Mouse (Mus musculus): ENCODE measurements around the gene Igfbp2. TPM values are rescaled to one million over a fixed set of nuclear protein-coding genes. Genes with fewer than 3 reads are reported as not detected.

Igfbp2 gene
- total RNA-seq, 2 experiments from 2014 or later: 71.2 to 74.0 TPM

- no peak for TF ChIP-seq CTCF (IDR thresholded peaks at IDR 0.05)
- no peak for DNase-seq (ENCODE audit: extremely low spot score in 1 of 2, low spot score in 2 of 2)
- Histone ChIP-seq H3K27ac (no peak overlapping the region), H3K4me3 (no peak overlapping the region)
- intact Hi-C loops (cut with DNase I): no loop called here
These were observed 20.3 kb upstream of the Igfbp2 start for GRCm38 (mm10) chr1:72804031-72804430.

DNA sequence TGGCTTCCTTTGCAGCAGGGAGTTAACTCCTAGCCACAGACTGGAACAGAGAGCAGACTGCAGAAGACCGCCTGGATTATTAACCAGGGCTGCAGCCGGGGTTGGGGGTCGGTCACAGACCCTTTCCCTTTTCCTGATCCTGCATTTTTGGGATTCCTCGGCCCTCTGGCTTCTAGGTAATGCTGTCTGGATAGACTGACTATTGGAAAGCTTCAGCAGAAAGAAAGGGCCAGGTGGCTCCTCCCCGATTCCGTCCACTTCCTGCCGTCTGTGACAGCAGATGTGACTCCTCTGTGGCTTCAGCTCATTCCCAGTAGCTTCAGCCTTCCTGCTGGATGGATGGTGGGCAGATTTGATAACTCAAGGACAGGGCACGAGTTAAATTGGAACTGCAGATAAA is 19.3 kb upstream of the Igfbp2 start:
- TF ChIP-seq CTCF (IDR thresholded peaks at IDR 0.05): no peak
- Histone ChIP-seq H3K4me3 (no peak overlapping the region), H3K27ac (no peak overlapping the region)
- no peak for DNase-seq (ENCODE audit: extremely low spot score in 1 of 2, low spot score in 2 of 2)
- intact Hi-C loops (cut with DNase I): no loop called here

DNA sequence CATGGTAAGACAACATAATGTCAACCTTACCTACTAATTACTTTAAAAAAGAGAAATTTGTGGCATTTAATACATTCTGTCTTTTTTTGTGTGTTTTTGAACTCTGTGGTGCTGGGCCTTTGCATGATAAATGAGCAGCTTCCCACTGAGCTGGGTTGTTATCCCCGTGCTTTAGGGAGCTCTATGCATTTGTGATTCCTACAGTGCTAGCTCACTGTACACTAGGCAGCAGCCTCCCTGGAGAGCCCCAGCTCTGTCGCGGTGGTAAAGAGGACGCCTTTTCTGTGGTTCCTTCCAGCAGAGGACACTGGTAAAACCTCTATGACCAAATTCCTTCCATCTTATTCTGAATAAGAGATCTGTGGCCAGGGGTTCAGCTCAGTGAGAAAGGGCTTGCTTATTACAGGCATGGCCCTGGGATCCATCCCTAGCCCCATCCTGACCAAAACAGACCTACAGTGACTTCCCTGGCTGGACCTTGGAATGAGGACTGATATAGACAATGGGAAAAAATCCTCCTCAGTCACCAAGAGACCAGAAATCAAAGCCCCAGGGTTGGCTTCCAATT is 18.7 kb upstream of the Igfbp2 start:
- TF ChIP-seq CTCF (IDR thresholded peaks at IDR 0.05): no peak
- DNase-seq (ENCODE audit: extremely low spot score in 1 of 2, low spot score in 2 of 2): no peak
- intact Hi-C loops (cut with DNase I): no loop called here
- Histone ChIP-seq H3K27ac (no peak overlapping the region), H3K4me3 (no peak overlapping the region)

DNA sequence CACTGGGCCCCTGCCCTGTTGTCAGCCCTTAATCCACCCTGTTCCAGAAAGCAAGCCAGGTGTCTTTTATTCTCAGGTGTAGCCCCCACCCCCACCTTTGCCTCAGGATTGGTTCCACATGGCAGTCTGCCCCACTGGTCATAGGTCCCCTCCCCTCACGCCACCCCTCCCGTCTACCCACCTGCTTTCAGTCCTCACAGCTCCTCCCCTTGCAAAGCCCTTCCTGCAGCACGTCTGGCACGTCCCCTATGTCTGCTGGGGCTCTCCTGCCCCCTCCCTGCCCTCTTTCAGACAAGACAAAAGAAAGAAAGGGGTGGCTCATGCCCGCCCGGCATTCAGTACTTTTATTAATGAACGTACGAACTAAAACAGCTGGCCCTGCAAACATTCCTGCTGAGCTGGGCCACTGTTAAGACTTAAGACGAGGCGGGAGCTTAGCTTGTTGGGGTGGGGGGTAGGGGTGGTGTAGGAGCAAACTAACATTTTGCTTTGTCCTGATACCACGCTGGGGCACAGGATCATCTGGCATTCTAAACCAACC is 18.2 kb upstream of the Igfbp2 start:
- no peak for TF ChIP-seq CTCF (IDR thresholded peaks at IDR 0.05)
- intact Hi-C loops (cut with DNase I): no loop called here
- H3K4me3 ChIP-seq: no peak overlapping the region
- no peak overlapping the region for H3K27ac ChIP-seq
- DNase-seq (ENCODE audit: extremely low spot score in 1 of 2, low spot score in 2 of 2): no peak

- no peak for TF ChIP-seq CTCF (IDR thresholded peaks at IDR 0.05)
- intact Hi-C loops (cut with DNase I): no loop called here
- no peak overlapping the region for H3K4me3 ChIP-seq
- DNase-seq (ENCODE audit: extremely low spot score in 1 of 2, low spot score in 2 of 2): no peak
- H3K27ac ChIP-seq: no peak overlapping the region
These were observed 15.0 kb upstream of the Igfbp2 start for GRCm38 (mm10) chr1:72809304-72809703.

GRCm38 (mm10) chr1:72809951-72810675 is 14.2 kb upstream of the Igfbp2 start:
- no peak for TF ChIP-seq CTCF (IDR thresholded peaks at IDR 0.05)
- Histone ChIP-seq H3K4me3 (no peak overlapping the region), H3K27ac (no peak overlapping the region)
- intact Hi-C loops (cut with DNase I): no loop called here
- DNase-seq (ENCODE audit: extremely low spot score in 1 of 2, low spot score in 2 of 2): peak; percentile 41 to 42

DNA sequence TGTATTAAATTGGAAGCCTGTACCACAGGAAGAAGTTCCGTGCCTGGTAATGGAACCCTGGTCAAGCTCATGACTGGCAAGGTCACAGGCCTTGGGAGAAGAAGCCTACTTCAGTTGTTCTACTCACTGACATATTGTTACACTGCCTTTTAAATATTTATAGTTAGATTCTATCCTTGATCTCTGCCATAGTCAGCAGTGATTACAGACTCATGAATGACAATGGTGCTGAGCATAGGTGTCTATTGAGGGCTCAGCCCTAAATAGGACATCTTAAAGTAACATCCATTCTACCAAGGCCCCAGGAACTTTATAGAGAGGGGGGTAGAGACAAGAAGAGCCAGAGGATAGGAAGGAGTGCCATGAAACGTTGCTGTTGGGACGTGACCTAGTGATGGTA is 13.2 kb upstream of the Igfbp2 start:
- no peak for TF ChIP-seq CTCF (IDR thresholded peaks at IDR 0.05)
- intact Hi-C loops (cut with DNase I): no loop called here
- Histone ChIP-seq H3K27ac (no peak overlapping the region), H3K4me3 (no peak overlapping the region)
- no peak for DNase-seq (ENCODE audit: extremely low spot score in 1 of 2, low spot score in 2 of 2)

GRCm38 (mm10) chr1:72813089-72813638 is 11.1 kb upstream of the Igfbp2 start:
- DNase-seq (ENCODE audit: extremely low spot score in 1 of 2, low spot score in 2 of 2): no peak
- intact Hi-C loops (cut with DNase I): no loop called here
- Histone ChIP-seq H3K4me3 (no peak overlapping the region), H3K27ac (no peak overlapping the region)
- TF ChIP-seq CTCF (IDR thresholded peaks at IDR 0.05): no peak

GRCm38 (mm10) chr1:72813639-72814403 is 10.5 kb upstream of the Igfbp2 start:
- Histone ChIP-seq H3K27ac (no peak overlapping the region), H3K4me3 (no peak overlapping the region)
- no peak for DNase-seq (ENCODE audit: extremely low spot score in 1 of 2, low spot score in 2 of 2)
- TF ChIP-seq CTCF (IDR thresholded peaks at IDR 0.05): no peak
- intact Hi-C loops (cut with DNase I): no loop called here

DNA sequence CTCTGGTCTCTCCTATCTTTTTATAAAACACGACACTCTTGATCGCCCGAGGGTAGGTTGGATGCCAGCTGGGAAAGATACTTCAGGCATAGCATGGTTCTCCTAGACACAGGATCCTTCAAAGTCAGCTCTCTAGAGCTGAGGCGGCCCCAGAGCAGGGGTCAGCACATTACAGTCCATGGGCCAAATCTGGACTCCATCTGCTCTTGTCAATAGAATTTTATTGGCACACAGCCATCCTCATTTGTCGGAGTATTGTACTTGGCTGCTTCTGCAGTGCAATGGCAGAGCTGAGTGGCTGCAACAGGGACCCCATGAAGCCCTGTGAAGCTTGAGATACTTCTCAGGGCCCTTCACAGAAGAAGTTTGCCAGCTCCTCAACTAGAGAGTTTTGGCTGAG is 9.1 kb upstream of the Igfbp2 start:
- no peak overlapping the region for H3K4me3 ChIP-seq
- intact Hi-C loops (cut with DNase I): no loop called here
- DNase-seq (ENCODE audit: extremely low spot score in 1 of 2, low spot score in 2 of 2): no peak
- H3K27ac ChIP-seq: no peak overlapping the region
- TF ChIP-seq CTCF (IDR thresholded peaks at IDR 0.05): no peak

DNA sequence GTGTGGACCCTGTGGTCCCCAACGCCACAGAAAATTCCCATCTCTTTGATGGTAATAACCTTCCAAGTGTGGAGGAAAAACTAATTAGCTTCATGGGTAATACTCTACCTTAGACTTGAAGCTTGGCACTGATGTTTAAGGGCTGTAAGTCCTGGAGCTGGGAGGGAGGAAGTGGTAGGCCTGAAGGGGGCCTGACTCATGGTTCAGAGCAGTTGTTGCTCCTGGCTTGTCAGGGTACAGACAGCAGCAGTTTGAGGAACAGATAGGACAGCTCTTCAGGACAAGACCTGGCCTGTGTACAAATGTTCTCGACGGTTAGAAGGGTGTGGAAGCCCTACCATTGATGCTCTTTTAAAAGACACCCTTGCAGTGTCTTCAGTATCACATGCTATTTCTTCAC is 8.7 kb upstream of the Igfbp2 start:
- no peak overlapping the region for H3K27ac ChIP-seq
- no peak for TF ChIP-seq CTCF (IDR thresholded peaks at IDR 0.05)
- intact Hi-C loops (cut with DNase I): no loop called here
- no peak for DNase-seq (ENCODE audit: extremely low spot score in 1 of 2, low spot score in 2 of 2)
- H3K4me3 ChIP-seq: no peak overlapping the region

GRCm38 (mm10) chr1:72819995-72820394 is 4.3 kb upstream of the Igfbp2 start:
- Histone ChIP-seq H3K27ac (no peak overlapping the region), H3K4me3 (no peak overlapping the region)
- TF ChIP-seq CTCF (IDR thresholded peaks at IDR 0.05): no peak
- intact Hi-C loops (cut with DNase I): loop anchor here (10.0 kb wide), 1 partner anchor 105 kb away; the partner anchor contains the start of gene Rpl37a
- DNase-seq (ENCODE audit: extremely low spot score in 1 of 2, low spot score in 2 of 2): no peak
